Mouse (Mus musculus): Measurements from ENCODE around the gene C530008M17Rik. TPM values are rescaled to one million over a fixed set of nuclear protein-coding genes. Genes with fewer than 3 reads are reported as not detected.

Gene C530008M17Rik
- polyA plus RNA-seq, 1 experiment from 2014 or later = 10.0 TPM

DNA sequence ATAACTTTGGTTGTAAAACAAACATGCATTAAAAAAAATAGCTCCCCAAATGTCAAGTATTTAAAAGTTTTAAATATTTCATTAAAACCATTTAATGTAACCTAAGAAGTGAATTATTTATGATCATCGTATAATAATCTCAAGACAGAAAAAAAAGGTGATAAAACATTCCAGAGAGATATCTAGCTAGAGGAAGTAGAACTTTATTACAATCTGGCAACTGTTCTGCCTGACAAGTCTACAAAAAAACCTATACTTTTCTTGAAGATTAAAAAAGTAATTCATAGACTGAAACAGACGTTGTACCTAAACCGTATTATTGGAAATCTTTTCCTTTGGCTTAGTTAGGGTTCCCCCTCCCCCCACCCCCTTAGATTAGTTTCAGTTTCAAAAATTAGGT is 50.8 kb downstream of the C530008M17Rik start:
- Histone ChIP-seq H3K9me3 (replicated peaks; ENCODE audit: control insufficient read depth, low read length) (no peaks in the 10 kb centered on the region), H3K4me2 (ENCODE audit: low read depth, low read length) (no peak overlapping the region), H3K4me1 (ENCODE audit: control insufficient read depth, insufficient read depth, low read length) (peaks cover 10% of the 10 kb centered on the region; the same call in 1 of the 2 replicates), H3K9ac (ENCODE audit: low read length) (no peak overlapping the region), H3K36me3 (ENCODE audit: control insufficient read depth, insufficient read depth, low read length) (no peaks in the 10 kb centered on the region), H3K27me3 (ENCODE audit: control insufficient read depth, insufficient read depth, low read length) (no peaks in the 10 kb centered on the region), H3K27ac (ENCODE audit: low read length) (no peak overlapping the region), H3K4me3 (replicated peaks; ENCODE audit: low read length) (no peak overlapping the region)
- no peak for ATAC-seq (ENCODE audit: insufficient read depth, low FRiP score)
- 74% methylated on average over 3 of the region's 3 CpGs for WGBS

DNA sequence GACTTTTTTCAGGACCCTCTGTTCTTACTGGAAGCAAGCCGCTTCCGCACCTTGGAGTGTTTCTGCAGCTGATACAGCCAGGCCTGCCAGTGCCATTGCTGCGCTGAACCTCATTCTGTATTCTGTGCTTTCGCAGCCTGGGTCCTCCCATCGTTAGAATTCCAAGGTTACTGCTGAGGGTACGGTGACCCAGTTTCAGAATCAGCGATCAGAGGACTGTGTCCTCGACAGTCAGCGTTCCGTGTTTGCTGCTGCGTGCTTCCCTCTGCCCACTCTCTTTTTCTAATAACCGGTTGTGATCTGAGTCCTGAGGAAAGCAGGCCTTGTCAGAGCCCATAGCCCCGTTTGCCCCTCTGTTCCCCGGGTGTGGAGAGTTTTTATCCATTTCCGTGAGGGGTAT is 51.7 kb downstream of the C530008M17Rik start:
- Histone ChIP-seq H3K4me3 (replicated peaks; ENCODE audit: low read length) (no peak overlapping the region), H3K9ac (ENCODE audit: low read length) (no peak overlapping the region), H3K4me2 (ENCODE audit: low read depth, low read length) (no peak overlapping the region), H3K27ac (ENCODE audit: low read length) (no peak overlapping the region), H3K4me1 (ENCODE audit: control insufficient read depth, insufficient read depth, low read length) (0 out of 2 replicates have a peak, but pooled peaks cover 8% of the 10 kb centered on the region), H3K27me3 (ENCODE audit: control insufficient read depth, insufficient read depth, low read length) (no peaks in the 10 kb centered on the region), H3K9me3 (replicated peaks; ENCODE audit: control insufficient read depth, low read length) (no peaks in the 10 kb centered on the region), H3K36me3 (ENCODE audit: control insufficient read depth, insufficient read depth, low read length) (no peaks in the 10 kb centered on the region)
- ATAC-seq (ENCODE audit: insufficient read depth, low FRiP score) = no peak
- 72% methylated on average over 15 of the region's 15 CpGs for WGBS

DNA sequence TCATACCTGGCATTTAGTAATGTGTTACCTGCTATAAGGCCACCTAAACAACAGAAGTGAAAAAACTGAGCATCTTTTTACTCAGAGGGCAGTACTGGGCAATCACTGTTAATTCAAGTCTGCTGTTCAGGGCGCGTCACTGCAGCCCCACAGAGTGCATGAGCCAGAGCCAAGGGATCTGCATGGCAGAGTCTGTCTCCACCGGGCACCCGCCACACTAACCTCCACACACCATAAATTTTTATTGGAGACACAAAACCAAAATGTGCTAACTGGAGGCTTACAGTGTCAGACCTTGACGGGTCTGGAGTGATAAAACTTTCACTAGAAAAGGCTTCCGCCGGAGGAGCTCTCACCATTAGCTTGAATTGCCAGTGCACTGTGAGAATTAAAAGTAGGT is 57.4 kb downstream of the C530008M17Rik start:
- 86% methylated on average over 7 of the region's 7 CpGs for WGBS
- no peaks in the 10 kb centered on the region for H3K9me3 ChIP-seq (replicated peaks; ENCODE audit: control insufficient read depth, low read length)
- H3K9ac ChIP-seq (ENCODE audit: low read length) = no peak overlapping the region
- no peak overlapping the region for H3K4me3 ChIP-seq (replicated peaks; ENCODE audit: low read length)
- H3K27ac ChIP-seq (ENCODE audit: low read length) = no peak overlapping the region
- H3K27me3 ChIP-seq (ENCODE audit: control insufficient read depth, insufficient read depth, low read length) = no peaks in the 10 kb centered on the region
- no peak overlapping the region for H3K4me2 ChIP-seq (ENCODE audit: low read depth, low read length)
- no peaks in the 10 kb centered on the region for H3K4me1 ChIP-seq (ENCODE audit: control insufficient read depth, insufficient read depth, low read length)
- no peak for ATAC-seq (ENCODE audit: insufficient read depth, low FRiP score)
- no peaks in the 10 kb centered on the region for H3K36me3 ChIP-seq (ENCODE audit: control insufficient read depth, insufficient read depth, low read length)

DNA sequence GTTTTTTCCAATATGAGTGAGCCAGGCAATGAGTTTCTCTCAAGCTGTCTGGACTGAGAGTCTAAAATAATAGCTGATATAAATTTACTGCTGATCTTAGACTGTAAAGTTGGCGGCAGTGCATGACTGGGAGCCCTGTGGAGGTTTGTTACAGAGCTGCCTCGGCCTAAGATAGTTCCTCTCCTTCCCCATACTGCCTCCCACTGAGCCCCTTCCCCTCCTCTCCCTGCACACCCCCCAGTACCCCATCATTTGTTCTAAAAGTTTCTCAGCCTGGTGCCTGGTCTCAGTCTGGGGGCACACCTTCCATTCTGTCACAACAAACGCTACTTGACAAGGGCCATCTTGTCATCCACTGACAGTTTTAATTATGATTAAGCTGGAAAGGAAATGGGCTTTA is 63.6 kb downstream of the C530008M17Rik start:
- no peak overlapping the region for H3K9ac ChIP-seq (ENCODE audit: low read length)
- H3K4me3 ChIP-seq (replicated peaks; ENCODE audit: low read length) = no peak overlapping the region
- no peaks in the 10 kb centered on the region for H3K27me3 ChIP-seq (ENCODE audit: control insufficient read depth, insufficient read depth, low read length)
- ATAC-seq (ENCODE audit: insufficient read depth, low FRiP score) = no peak
- no peak overlapping the region for H3K4me2 ChIP-seq (ENCODE audit: low read depth, low read length)
- H3K9me3 ChIP-seq (replicated peaks; ENCODE audit: control insufficient read depth, low read length) = no peaks in the 10 kb centered on the region
- 66% methylated on average over 3 of the region's 3 CpGs for WGBS
- H3K4me1 ChIP-seq (ENCODE audit: control insufficient read depth, insufficient read depth, low read length) = no peaks in the 10 kb centered on the region
- no peak overlapping the region for H3K27ac ChIP-seq (ENCODE audit: low read length)
- H3K36me3 ChIP-seq (ENCODE audit: control insufficient read depth, insufficient read depth, low read length) = no peaks in the 10 kb centered on the region

DNA sequence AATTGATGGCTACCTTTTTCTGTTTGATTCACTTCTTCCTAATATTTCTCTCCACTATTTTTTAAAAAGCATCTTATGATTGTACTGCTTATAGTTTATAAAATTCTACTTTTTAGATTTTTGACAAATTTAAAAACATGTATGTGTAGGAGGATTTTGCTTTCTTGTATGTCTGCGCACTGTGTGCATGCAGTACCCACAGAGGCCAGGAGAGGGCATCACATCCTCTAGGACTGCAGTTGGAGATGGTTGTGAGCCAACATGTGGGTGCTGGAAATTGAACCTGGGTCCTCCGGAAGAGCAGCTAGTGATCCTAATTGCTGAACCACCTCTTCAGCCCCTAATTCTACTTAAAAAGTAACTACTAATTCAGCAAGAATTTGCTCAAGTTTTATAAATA is 68.6 kb downstream of the C530008M17Rik start:
- no peak overlapping the region for H3K9ac ChIP-seq (ENCODE audit: low read length)
- no peaks in the 10 kb centered on the region for H3K4me1 ChIP-seq (ENCODE audit: control insufficient read depth, insufficient read depth, low read length)
- H3K4me3 ChIP-seq (replicated peaks; ENCODE audit: low read length) = no peak overlapping the region
- ATAC-seq (ENCODE audit: insufficient read depth, low FRiP score) = no peak
- H3K4me2 ChIP-seq (ENCODE audit: low read depth, low read length) = no peak overlapping the region
- no peaks in the 10 kb centered on the region for H3K36me3 ChIP-seq (ENCODE audit: control insufficient read depth, insufficient read depth, low read length)
- no peaks in the 10 kb centered on the region for H3K9me3 ChIP-seq (replicated peaks; ENCODE audit: control insufficient read depth, low read length)
- 96% methylated on average over 2 of the region's 2 CpGs for WGBS
- no peaks in the 10 kb centered on the region for H3K27me3 ChIP-seq (ENCODE audit: control insufficient read depth, insufficient read depth, low read length)
- H3K27ac ChIP-seq (ENCODE audit: low read length) = no peak overlapping the region

DNA sequence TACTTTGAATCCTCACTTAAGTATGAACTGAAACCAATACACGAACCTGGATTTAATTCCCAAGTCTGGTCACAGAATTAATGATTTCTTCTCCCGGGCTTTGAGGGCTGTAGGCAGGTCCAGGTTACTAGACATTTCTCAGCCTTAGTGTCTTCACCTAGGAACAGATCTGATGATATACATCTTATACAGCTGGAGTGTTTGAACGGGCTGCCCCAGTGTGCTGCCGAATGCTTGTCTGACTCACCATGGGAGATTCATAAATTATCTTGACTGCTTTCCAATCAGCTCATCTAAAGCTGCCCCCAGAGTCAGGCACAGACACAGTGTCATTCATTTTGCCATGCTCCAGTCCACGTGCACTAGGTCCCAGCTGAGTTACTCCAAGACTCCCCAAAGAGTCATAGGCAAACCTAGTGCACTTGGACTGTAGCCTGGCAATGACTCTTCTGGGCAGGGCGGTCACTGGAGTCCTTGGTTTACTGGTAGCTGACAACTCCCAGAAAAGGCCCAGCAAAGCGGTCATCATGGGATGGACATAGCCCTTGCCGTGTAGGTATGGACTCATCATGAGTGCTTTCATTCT is 70.3 kb downstream of the C530008M17Rik start:
- 84% methylated on average over 8 of the region's 8 CpGs for WGBS
- H3K27ac ChIP-seq (ENCODE audit: low read length) = no peak overlapping the region

DNA sequence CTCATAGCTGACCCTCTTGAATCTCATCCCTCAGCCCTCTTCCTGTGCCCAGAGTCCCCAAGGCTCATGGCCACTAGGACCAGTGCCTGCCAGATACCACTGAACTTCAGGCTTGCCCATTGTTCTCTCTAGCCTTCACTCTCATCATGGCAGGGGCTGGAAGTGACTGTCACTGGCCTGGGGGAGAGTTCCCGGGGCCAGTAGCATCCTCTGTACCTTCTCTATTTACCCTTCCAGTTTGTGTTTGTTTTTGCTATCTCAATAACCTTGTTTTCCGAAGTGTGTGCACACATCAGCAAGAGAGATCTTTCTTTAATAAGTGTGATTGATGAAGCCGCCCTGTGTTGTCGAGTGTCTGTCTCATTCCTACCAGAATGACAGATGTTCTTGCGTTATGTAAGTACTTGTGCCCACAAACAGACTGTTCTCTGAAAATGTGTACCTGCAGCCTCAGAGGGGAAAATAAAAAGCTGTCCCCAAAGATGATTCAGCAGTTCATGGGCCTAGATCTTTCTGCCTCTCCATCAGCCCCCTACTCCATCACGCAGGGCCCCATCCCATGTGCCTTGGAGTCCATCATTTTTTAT is 76.8 kb downstream of the C530008M17Rik start:
- Histone ChIP-seq H3K4me1 (ENCODE audit: control insufficient read depth, insufficient read depth, low read length) (no peaks in the 10 kb centered on the region), H3K9me3 (replicated peaks; ENCODE audit: control insufficient read depth, low read length) (no peaks in the 10 kb centered on the region), H3K9ac (ENCODE audit: low read length) (no peak overlapping the region), H3K27ac (ENCODE audit: low read length) (no peak overlapping the region), H3K4me3 (replicated peaks; ENCODE audit: low read length) (no peak overlapping the region), H3K4me2 (ENCODE audit: low read depth, low read length) (no peak overlapping the region), H3K27me3 (ENCODE audit: control insufficient read depth, insufficient read depth, low read length) (no peaks in the 10 kb centered on the region), H3K36me3 (ENCODE audit: control insufficient read depth, insufficient read depth, low read length) (no peaks in the 10 kb centered on the region)
- ATAC-seq (ENCODE audit: insufficient read depth, low FRiP score) = no peak
- 66% methylated on average over 6 of the region's 6 CpGs for WGBS

More for the DNA sequence above, 70.3 kb downstream of the C530008M17Rik start:
- Histone ChIP-seq H3K9me3 (replicated peaks; ENCODE audit: control insufficient read depth, low read length) (no peaks in the 10 kb centered on the region), H3K9ac (ENCODE audit: low read length) (no peak overlapping the region), H3K27me3 (ENCODE audit: control insufficient read depth, insufficient read depth, low read length) (no peaks in the 10 kb centered on the region), H3K4me2 (ENCODE audit: low read depth, low read length) (no peak overlapping the region), H3K36me3 (ENCODE audit: control insufficient read depth, insufficient read depth, low read length) (no peaks in the 10 kb centered on the region), H3K4me3 (replicated peaks; ENCODE audit: low read length) (no peak overlapping the region), H3K4me1 (ENCODE audit: control insufficient read depth, insufficient read depth, low read length) (no peaks in the 10 kb centered on the region)
- no peak for ATAC-seq (ENCODE audit: insufficient read depth, low FRiP score)

DNA sequence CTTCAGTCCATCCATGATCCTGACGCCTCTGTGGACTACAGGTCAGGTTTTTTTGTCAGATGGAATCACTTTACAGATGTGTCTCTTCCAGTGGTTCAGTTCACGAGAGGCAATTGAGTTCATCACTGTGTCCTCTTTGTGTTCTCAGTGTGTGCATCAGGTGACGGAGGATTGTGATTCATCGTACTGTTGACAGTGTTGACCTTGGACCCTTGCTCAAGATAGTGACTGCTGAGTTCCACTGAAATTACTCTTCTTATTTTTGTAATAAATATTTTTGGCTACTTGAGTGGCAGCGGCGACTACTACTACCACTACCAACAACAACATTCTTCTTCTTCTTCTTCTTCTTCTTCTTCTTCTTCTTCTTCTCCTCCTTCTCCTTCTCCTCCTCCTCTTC is 85.2 kb downstream of the C530008M17Rik start:
- Histone ChIP-seq H3K9me3 (replicated peaks; ENCODE audit: control insufficient read depth, low read length) (no peaks in the 10 kb centered on the region), H3K36me3 (ENCODE audit: control insufficient read depth, insufficient read depth, low read length) (no peaks in the 10 kb centered on the region), H3K9ac (ENCODE audit: low read length) (no peak overlapping the region), H3K4me1 (ENCODE audit: control insufficient read depth, insufficient read depth, low read length) (no peaks in the 10 kb centered on the region), H3K4me3 (replicated peaks; ENCODE audit: low read length) (no peak overlapping the region), H3K27me3 (ENCODE audit: control insufficient read depth, insufficient read depth, low read length) (no peaks in the 10 kb centered on the region), H3K4me2 (ENCODE audit: low read depth, low read length) (no peak overlapping the region), H3K27ac (ENCODE audit: low read length) (no peak overlapping the region)
- no peak for ATAC-seq (ENCODE audit: insufficient read depth, low FRiP score)
- WGBS = 91% methylated on average over 6 of the region's 6 CpGs

DNA sequence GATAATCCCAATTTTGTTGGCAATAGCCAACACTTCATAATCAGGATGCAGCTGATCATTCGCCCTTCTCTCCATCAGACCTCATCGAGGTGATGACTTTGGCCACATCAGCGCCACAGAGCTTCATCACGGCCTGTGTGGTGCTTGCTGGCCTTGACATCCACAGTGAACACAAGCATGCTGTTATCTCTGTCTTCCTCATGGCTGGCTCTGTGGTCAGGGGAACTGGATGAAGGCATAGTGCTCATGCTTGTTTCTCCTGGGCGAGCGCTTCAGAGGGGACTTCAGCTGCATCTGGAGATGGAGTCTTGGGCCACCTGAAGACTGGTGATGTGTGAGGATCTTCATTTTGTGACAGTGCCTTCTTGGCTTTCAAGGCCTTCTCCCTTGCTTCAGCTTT is 85.8 kb downstream of the C530008M17Rik start:
- no peaks in the 10 kb centered on the region for H3K4me1 ChIP-seq (ENCODE audit: control insufficient read depth, insufficient read depth, low read length)
- ATAC-seq (ENCODE audit: insufficient read depth, low FRiP score) = no peak
- H3K4me2 ChIP-seq (ENCODE audit: low read depth, low read length) = no peak overlapping the region
- no peaks in the 10 kb centered on the region for H3K36me3 ChIP-seq (ENCODE audit: control insufficient read depth, insufficient read depth, low read length)
- no peak overlapping the region for H3K4me3 ChIP-seq (replicated peaks; ENCODE audit: low read length)
- H3K27ac ChIP-seq (ENCODE audit: low read length) = no peak overlapping the region
- no peaks in the 10 kb centered on the region for H3K27me3 ChIP-seq (ENCODE audit: control insufficient read depth, insufficient read depth, low read length)
- WGBS = 86% methylated on average over 6 of the region's 6 CpGs
- H3K9ac ChIP-seq (ENCODE audit: low read length) = no peak overlapping the region
- H3K9me3 ChIP-seq (replicated peaks; ENCODE audit: control insufficient read depth, low read length) = no peaks in the 10 kb centered on the region

Measured in stomach, embryonic 16.5 days (tissue).